Mouse (Mus musculus) E14TG2a.4 (cell line): ENCODE results near the gene Fam13a.

Source experiments
- CTCF ChIP-seq: conservative IDR thresholded peaks from 2 replicates; pipeline ENCODE4 v1.5.1; 2014; ENCODE audit warnings: low read length
- NANOG ChIP-seq: IDR thresholded peaks from 2 replicates; pipeline ENCODE4 v1.6.1; 2014; ENCODE audit warnings: borderline replicate concordance, low read length, mixed read lengths

DNA sequence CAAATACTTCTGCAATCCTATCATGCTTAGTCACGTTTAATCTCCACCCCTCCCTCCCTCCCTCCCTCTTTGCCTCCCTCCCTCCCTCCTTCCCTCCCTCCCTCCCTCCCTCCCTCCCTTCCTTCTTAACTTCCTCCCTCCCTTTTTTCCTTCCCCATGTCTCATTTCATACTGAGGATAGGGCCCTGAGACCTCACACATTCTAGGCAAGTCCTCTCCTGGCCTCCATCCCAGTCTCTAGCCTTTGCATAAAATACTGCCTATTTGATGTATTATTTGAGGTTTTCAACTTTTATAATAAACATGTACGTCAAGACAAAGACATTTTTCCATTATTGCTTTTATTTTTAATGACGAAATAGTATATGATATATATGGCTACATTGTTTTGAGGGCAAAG, 110.8 kb downstream of the Fam13a start:
- TF ChIP-seq CTCF (no peak), NANOG (no peak)
